Mouse (Mus musculus): ENCODE results near the gene 1700028P14Rik. TPM values are rescaled to one million over a fixed set of nuclear protein-coding genes. Genes with fewer than 3 reads are reported as not detected.

The 1700028P14Rik gene
- polyA plus RNA-seq, 1 experiment: 2.1 TPM

DNA sequence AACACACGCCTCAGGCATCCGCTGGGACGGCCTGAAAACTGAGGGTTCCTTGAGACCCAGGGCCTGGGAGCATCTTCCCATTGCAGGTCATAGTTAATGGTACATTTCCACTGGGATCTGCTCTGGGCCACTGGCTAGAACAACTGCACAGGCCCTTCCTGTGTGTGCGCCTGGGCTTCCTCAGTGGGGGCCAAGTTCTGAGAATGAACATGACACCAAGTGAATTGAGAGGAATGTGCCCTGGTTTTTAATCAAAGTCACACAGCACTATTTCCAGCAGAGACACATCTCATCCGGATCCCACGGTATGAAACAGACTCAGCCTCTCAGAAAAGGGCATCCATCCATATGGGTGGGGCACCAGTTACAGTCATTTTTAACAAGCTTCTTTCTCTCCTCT, 90.6 kb downstream of the 1700028P14Rik start:
- no peak overlapping the region for H3K4me3 ChIP-seq (replicated peaks; ENCODE audit: extremely low read depth, low read depth, low read length)
- 74% methylated on average over 6 of the region's 6 CpGs for WGBS
- DNase-seq: no peak
- H3K4me1 ChIP-seq (ENCODE audit: control insufficient read depth, insufficient read depth, low read length): no peaks in the 10 kb centered on the region
- no peak for TF ChIP-seq CTCF (IDR thresholded peaks at IDR 0.05; ENCODE audit: insufficient read depth, low read length)
- TF ChIP-seq POLR2A (IDR thresholded peaks at IDR 0.05; ENCODE audit: borderline replicate concordance, extremely low read depth, low read depth, low read length): no peak

DNA sequence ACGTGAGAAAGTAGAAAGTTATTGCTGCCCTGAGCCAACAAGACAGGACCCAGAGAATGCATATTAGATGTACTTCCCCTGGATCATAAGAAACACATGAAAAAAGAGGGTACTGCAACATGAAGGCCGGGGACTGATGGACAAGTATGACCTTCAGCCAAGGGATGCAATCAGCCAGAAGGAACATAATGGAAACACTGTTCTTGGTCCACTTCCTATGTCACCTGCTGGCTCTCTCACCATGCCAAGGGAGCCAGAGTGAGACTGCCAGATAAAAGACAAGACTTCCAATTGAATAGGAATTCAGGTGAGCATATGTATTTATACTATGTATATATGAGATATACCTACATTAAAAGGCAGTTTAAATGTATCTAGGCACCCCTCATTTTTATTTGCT, 99.2 kb downstream of the 1700028P14Rik start:
- H3K4me1 ChIP-seq (ENCODE audit: control insufficient read depth, insufficient read depth, low read length): no peaks in the 10 kb centered on the region
- no peak for DNase-seq
- 54% methylated on average over 2 of the region's 2 CpGs for WGBS
- no peak overlapping the region for H3K4me3 ChIP-seq (replicated peaks; ENCODE audit: extremely low read depth, low read depth, low read length)
- no peak for TF ChIP-seq CTCF (IDR thresholded peaks at IDR 0.05; ENCODE audit: insufficient read depth, low read length)

DNA sequence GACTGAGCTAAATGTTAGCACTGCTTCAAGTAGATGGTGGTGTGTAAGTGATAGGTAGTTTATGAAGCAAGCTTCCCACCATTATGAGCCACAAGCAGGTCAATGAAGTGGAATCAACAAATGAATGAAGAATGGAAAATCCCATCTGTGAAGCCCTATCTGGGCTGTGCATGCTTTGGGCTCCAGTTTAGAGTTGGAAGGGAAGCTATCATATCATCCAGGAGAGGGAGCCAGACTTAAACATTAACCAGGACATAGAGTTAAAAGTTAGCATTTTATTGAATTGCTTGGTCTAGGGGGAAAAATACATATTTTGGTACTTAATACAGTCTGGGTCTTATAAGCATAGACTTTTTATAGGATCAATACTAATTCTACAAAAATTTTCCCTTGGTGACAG, 107.0 kb downstream of the 1700028P14Rik start:
- TF ChIP-seq POLR2A (IDR thresholded peaks at IDR 0.05; ENCODE audit: borderline replicate concordance, extremely low read depth, low read depth, low read length) (no peak), CTCF (IDR thresholded peaks at IDR 0.05; ENCODE audit: insufficient read depth, low read length) (no peak)
- no peak for DNase-seq
- H3K4me3 ChIP-seq (replicated peaks; ENCODE audit: extremely low read depth, low read depth, low read length): no peak overlapping the region
- no peaks in the 10 kb centered on the region for H3K4me1 ChIP-seq (ENCODE audit: control insufficient read depth, insufficient read depth, low read length)

DNA sequence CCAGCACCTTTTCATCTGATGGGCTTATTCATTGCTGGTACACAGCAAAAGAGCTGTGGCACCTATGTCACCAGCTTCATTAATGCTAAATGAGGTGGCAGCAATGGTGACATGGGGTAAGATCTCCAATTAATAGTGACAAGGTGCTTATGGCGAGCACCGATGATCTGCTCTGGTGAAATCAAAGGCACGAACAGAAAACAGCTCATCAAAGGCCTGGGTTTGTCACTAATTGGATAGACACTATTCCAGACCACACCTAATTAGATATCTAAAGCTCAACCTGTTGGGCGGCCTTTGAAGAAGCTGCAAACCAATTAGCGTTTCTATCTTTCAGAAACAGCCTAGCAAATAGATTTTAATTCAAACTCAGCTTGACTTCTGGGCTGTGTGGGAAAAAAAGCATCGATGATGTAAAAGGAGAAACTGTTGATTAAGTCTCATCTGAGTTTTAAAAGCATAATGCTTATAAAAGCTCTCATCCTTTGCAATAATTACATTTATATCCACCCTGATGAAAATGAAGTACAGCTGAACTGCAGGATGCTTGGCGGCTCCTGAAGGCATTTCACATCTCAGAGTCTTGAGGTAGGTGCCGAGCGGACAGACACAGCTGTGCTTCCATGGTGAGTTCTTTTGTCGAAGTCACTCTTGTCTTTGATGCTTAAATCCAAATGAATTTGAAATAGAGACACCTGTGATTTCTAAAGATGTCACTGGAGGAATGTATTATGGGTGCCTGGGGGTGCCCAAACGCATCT, 109.2 kb downstream of the 1700028P14Rik start:
- Histone ChIP-seq H3K4me1 (ENCODE audit: control insufficient read depth, insufficient read depth, low read length) (no peaks in the 10 kb centered on the region), H3K4me3 (replicated peaks; ENCODE audit: extremely low read depth, low read depth, low read length) (no peak overlapping the region)
- no peak for TF ChIP-seq CTCF (IDR thresholded peaks at IDR 0.05; ENCODE audit: insufficient read depth, low read length)
- no peak for TF ChIP-seq POLR2A (IDR thresholded peaks at IDR 0.05; ENCODE audit: borderline replicate concordance, extremely low read depth, low read depth, low read length)
- no peak for DNase-seq
- WGBS: 73% methylated on average over 11 of the region's 11 CpGs

DNA sequence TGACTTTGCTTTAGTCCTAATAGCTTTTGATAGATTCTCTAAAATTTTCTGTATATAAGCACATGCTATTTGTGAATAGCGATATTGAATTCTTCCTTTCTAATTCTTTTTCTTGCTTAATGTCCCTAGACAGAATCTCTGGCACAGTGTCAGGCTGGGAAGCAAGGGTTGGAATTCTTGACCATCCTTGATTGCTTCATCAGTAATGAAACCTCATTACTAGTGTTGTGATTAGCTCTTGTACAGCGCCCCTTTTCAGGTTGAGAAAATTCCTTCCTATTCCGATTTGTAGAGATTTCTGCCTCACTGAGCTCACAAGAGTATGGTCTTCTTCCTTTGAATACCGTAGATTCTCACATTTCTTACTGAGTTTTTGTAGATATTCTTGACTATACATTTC, 109.9 kb downstream of the 1700028P14Rik start:
- TF ChIP-seq CTCF (IDR thresholded peaks at IDR 0.05; ENCODE audit: insufficient read depth, low read length) (no peak), POLR2A (IDR thresholded peaks at IDR 0.05; ENCODE audit: borderline replicate concordance, extremely low read depth, low read depth, low read length) (no peak)
- Histone ChIP-seq H3K4me3 (replicated peaks; ENCODE audit: extremely low read depth, low read depth, low read length) (no peak overlapping the region), H3K4me1 (ENCODE audit: control insufficient read depth, insufficient read depth, low read length) (no peaks in the 10 kb centered on the region)
- DNase-seq: no peak
- 85% methylated on average over 4 of the region's 4 CpGs for WGBS

DNA sequence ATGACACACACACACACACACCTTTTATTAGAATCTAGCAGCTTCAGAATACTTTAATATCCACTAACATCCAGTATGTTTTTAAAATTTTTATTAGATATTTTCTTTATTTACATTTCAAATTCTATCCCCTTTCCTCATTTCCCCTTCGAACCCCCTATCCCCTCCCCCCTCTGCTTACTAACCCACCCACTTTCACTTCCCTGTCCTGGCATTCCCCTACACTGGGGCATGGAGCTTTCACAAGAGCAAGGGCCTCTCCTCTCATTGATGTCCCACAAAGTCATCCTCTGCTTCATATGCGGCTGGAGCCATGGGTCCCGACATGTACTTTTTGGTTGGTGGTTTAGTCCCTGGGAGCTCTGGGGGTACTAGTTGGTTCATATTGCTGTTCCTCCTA, 116.9 kb downstream of the 1700028P14Rik start:
- no peaks in the 10 kb centered on the region; the same call in 1 of the 2 replicates for H3K4me1 ChIP-seq (ENCODE audit: control insufficient read depth, insufficient read depth, low read length)
- no peak overlapping the region for H3K4me3 ChIP-seq (replicated peaks; ENCODE audit: extremely low read depth, low read depth, low read length)
- DNase-seq: no peak
- WGBS: 79% methylated on average over 3 of the region's 3 CpGs
- TF ChIP-seq CTCF (IDR thresholded peaks at IDR 0.05; ENCODE audit: insufficient read depth, low read length) (no peak), POLR2A (IDR thresholded peaks at IDR 0.05; ENCODE audit: borderline replicate concordance, extremely low read depth, low read depth, low read length) (no peak)

DNA sequence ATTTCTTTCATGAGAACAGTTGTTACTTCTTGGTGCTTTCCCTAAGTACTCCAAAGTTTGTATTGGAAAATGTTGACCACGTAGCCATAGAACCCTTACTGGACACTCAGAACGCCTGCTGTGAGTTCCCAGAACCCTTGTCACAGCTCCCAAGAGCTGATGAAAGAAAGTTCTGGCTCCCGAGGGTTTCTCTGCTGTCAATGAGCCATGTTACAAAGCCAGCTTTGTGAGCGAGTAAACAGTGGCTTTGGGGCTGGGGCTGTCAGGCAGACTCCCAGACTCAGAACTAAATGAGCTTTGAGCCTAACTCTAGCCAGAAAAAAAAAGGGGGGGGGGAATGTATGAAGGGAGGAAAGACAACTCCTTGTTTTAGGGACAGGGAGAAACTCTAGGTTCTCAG, 120.7 kb downstream of the 1700028P14Rik start:
- DNase-seq: no peak
- Histone ChIP-seq H3K4me1 (ENCODE audit: control insufficient read depth, insufficient read depth, low read length) (no peaks in the 10 kb centered on the region), H3K4me3 (replicated peaks; ENCODE audit: extremely low read depth, low read depth, low read length) (no peak overlapping the region)
- 48% methylated on average over 4 of the region's 4 CpGs for WGBS
- TF ChIP-seq CTCF (IDR thresholded peaks at IDR 0.05; ENCODE audit: insufficient read depth, low read length): no peak
- no peak for TF ChIP-seq POLR2A (IDR thresholded peaks at IDR 0.05; ENCODE audit: borderline replicate concordance, extremely low read depth, low read depth, low read length)

DNA sequence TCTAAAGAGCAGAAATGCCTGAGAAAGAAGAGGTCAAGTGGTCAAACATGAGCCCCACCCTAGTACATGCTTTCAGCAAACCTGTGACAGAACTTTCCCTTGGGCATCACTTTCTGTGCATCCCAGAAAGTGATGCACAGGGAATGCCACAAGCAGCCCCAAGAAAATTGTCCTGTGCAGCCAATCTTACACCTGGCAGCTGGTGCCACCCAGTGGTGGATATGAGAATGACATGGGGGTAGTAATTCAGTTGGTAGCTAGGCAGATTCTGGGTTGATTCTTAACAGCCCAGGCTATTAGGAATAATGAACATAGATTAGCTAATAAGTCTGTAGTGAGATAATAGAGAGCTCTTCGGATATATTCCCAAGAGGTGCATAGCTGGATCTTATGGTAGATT, 128.9 kb downstream of the 1700028P14Rik start:
- no peak overlapping the region for H3K4me3 ChIP-seq (replicated peaks; ENCODE audit: extremely low read depth, low read depth, low read length)
- WGBS: 18% methylated on average over 1 of the region's 1 CpGs
- TF ChIP-seq POLR2A (IDR thresholded peaks at IDR 0.05; ENCODE audit: borderline replicate concordance, extremely low read depth, low read depth, low read length) (no peak), CTCF (IDR thresholded peaks at IDR 0.05; ENCODE audit: insufficient read depth, low read length) (peak; percentile 79)
- peak; percentile 62 for DNase-seq
- no peaks in the 10 kb centered on the region for H3K4me1 ChIP-seq (ENCODE audit: control insufficient read depth, insufficient read depth, low read length)

DNA sequence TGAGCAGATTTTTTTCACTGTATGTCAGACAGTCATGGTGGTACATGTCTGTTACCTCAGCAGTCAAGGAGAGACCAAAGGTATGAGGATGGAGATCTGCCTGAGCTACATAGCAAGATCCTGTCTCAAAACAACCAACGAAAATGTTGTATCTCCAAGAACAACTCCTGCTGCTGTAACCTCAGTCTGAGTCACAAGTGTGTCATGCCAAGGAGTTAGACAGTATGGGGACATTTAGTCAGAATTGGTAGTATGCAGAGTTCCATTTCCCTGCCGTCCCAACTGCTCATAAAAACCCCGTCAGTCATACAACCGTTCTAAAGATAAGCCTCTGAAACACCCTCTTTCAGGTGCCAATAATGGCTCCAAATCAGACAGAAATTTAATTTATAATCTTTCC, 130.8 kb downstream of the 1700028P14Rik start:
- WGBS: 81% methylated on average over 4 of the region's 4 CpGs
- H3K4me1 ChIP-seq (ENCODE audit: control insufficient read depth, insufficient read depth, low read length): no peaks in the 10 kb centered on the region
- no peak for DNase-seq
- TF ChIP-seq CTCF (IDR thresholded peaks at IDR 0.05; ENCODE audit: insufficient read depth, low read length) (no peak), POLR2A (IDR thresholded peaks at IDR 0.05; ENCODE audit: borderline replicate concordance, extremely low read depth, low read depth, low read length) (no peak)
- no peak overlapping the region for H3K4me3 ChIP-seq (replicated peaks; ENCODE audit: extremely low read depth, low read depth, low read length)

DNA sequence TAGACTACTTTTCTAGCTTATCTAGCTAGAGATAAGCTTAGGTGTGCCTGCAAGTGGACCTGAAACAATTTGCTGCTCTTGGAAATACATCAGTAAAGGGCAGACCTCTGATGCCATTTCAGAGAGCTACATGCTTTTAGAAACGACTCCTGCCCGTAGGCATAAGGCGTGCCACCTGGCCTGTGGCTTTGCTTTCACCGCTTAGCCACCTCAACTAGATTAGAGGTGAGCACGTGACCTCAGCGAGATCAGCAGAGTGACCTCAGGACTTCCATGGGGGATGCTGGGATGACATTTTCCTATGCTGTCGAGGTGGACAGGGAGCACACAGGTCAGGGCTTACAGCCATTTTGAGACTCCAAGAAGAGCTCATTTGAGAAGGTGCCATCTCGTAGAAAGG, 131.5 kb downstream of the 1700028P14Rik start:
- WGBS: 81% methylated on average over 8 of the region's 8 CpGs
- TF ChIP-seq POLR2A (IDR thresholded peaks at IDR 0.05; ENCODE audit: borderline replicate concordance, extremely low read depth, low read depth, low read length) (no peak), CTCF (IDR thresholded peaks at IDR 0.05; ENCODE audit: insufficient read depth, low read length) (no peak)
- no peak for DNase-seq
- Histone ChIP-seq H3K4me1 (ENCODE audit: control insufficient read depth, insufficient read depth, low read length) (no peaks in the 10 kb centered on the region), H3K4me3 (replicated peaks; ENCODE audit: extremely low read depth, low read depth, low read length) (no peak overlapping the region)

Measured in lung, adult 2 months (tissue).